Mouse (Mus musculus) kidney, postnatal 0 days (tissue): Measurements from ENCODE around the gene Psmc3. TPM values are rescaled to one million over a fixed set of nuclear protein-coding genes. Genes with fewer than 3 reads are reported as not detected.
"Not testable (repeated sequence)": the region's sequence is repeated elsewhere in the genome, so short reads cannot be mapped to it uniquely, and the experiment has no call there.

Experiments used
- ATAC-seq: fragments of 200-750 bp; cut with Nextera tagmentation; replicated peaks from 2 replicates; pipeline ENCODE4 v1.8.0; 2017; ENCODE audit warnings: low read depth, moderate number of reproducible peaks, moderate TSS enrichment, moderate library complexity; ENCODE audit not compliant: low FRiP score
- DNase-seq: peaks from one replicate; pipeline ENCODE4 v3.0.0-alpha.2; 2016; ENCODE audit warnings: low spot score
- H3K27ac ChIP-seq: fragments of 300-500 bp; sonication (generic); 2 replicates; pipeline ENCODE4 v1.5.1; 2014; ENCODE audit warnings: mild to moderate bottlenecking
- H3K27me3 ChIP-seq: fragments of 300-500 bp; sonication (generic); 2 replicates; pipeline ENCODE4 v1.6.1; 2014; ENCODE audit warnings: low read length, mixed read lengths; ENCODE audit not compliant: insufficient read depth
- H3K36me3 ChIP-seq: fragments of 300-500 bp; sonication (generic); 2 replicates; pipeline ENCODE4 v1.6.1; 2014; ENCODE audit warnings: low read length, mixed read lengths; ENCODE audit not compliant: insufficient read depth
- H3K4me1 ChIP-seq: fragments of 300-500 bp; sonication (generic); replicated peaks from 2 replicates; pipeline ENCODE4 v1.6.1; 2014; ENCODE audit warnings: antibody characterized with exemption, low read length, mixed read lengths; ENCODE audit not compliant: insufficient read depth
- H3K4me2 ChIP-seq: fragments of 300-500 bp; sonication (generic); 2 replicates; pipeline ENCODE4 v1.6.1; 2014; ENCODE audit warnings: mild to moderate bottlenecking, low read length, moderate library complexity, mixed read lengths
- H3K4me3 ChIP-seq: fragments of 300-500 bp; sonication (generic); replicated peaks from 2 replicates; pipeline ENCODE4 v1.5.1; 2014; ENCODE audit warnings: low read depth, low read length
- H3K9ac ChIP-seq: fragments of 300-500 bp; sonication (generic); 2 replicates; pipeline ENCODE4 v1.6.1; 2014; ENCODE audit warnings: low read depth, low read length
- H3K9me3 ChIP-seq: fragments of 300-500 bp; sonication (generic); replicated peaks from 2 replicates; pipeline ENCODE4 v1.6.1; 2016; ENCODE audit warnings: low read length, inconsistent platforms, mixed read lengths
- CTCF ChIP-seq: IDR thresholded peaks from 2 replicates; pipeline ENCODE4 v1.5.1; 2016; ENCODE audit warnings: antibody characterized with exemption, low read depth, mild to moderate bottlenecking, moderate library complexity
- WGBS: fragments of 180-500 bp; shearing (Covaris S2); extraction: QIAGEN DNeasy Blood & Tissue Kit; methylation state at CpG from one replicate; pipeline ENCODE4 v1.1.7; 2014; 5-methylcytosine and 5-hydroxymethylcytosine counted together
- polyA plus RNA-seq: library from polyadenylated mRNA; unstranded; fragments of >200 nt; fragmentation: Nextera tagmentation; extraction: Ambion mirVana; gene quantifications from 2 replicates; pipeline ENCODE4 v1.2.1, GENCODE M21; 2015

Psmc3 gene
- polyA plus RNA-seq: 287 and 307 TPM in 2 replicates

DNA sequence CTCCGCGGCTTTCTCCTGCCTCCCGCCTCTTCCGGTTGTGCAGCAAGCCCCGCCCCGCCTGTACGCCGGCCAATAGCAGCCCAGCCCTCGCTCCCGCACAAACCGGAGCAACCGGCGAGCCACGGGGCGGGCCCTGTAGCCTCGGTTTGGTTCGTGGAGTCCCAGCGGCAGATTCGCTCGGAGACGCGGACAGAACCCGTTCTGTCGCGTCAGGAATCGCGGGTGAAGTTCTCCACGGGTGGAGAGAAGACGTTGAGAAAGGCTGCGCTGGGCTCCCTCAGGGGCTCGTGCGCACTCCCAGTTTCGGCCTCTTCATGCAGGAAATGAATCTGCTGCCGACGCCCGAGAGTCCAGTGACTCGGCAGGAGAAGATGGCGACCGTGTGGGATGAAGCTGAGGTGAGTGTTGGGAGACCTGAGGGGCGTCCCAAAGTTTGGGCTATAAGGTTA lies at the start of gene Psmc3:
Gene Psmc3 (plus strand): TSS at position 76 of the 449 bp plus-strand sequence.
- DNase-seq: peak; percentile 98
- Histone ChIP-seq H3K9me3 (no peaks in the 10 kb centered on the region), H3K36me3 (peaks cover 34% of the 10 kb centered on the region), H3K27me3 (no peaks in the 10 kb centered on the region), H3K27ac (peak within 1 kb of the TSS; percentile 90), H3K4me2 (peak within 1 kb of the TSS; percentile 71), H3K9ac (peak within 1 kb of the TSS; percentile 89), H3K4me3 (peak within 1 kb of the TSS; percentile 88), H3K4me1 (no peaks in the 10 kb centered on the region)
- ATAC-seq: peak; percentile 97
- WGBS: under 1% methylated on average over 40 of the region's 40 CpGs
- no peak for TF ChIP-seq CTCF

DNA sequence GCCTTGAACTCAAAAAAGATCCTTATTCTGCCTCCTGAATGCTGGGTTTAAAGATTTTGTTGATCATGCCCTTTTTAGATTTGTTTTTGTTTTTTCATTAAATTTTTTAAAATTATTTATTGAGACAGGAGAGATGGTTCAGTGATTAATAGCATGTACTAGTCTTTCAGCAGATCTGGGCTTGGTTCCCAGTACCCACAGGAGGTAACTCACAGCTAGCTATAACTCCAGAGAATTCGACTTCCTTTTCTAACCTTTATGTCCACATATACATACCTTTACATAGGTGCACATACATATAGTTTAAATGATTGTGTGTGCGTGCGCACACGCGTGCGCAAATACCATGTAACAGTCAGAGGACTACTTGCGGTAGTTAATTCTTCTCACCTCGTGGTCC lies 45.3 kb upstream of the Psmc3 start:
- no peak for TF ChIP-seq CTCF
- whole genome bisulfite sequencing: 98% methylated on average over 8 of the region's 8 CpGs
- Histone ChIP-seq H3K36me3 (peaks cover 68% of the 10 kb centered on the region), H3K4me1 (no peaks in the 10 kb centered on the region), H3K27me3 (no peaks in the 10 kb centered on the region), H3K27ac (no peak overlapping the region), H3K9me3 (no peaks in the 10 kb centered on the region), H3K4me2 (no peak overlapping the region), H3K9ac (no peak overlapping the region), H3K4me3 (no peak overlapping the region)
- DNase-seq: no peak
- no peak for ATAC-seq

DNA sequence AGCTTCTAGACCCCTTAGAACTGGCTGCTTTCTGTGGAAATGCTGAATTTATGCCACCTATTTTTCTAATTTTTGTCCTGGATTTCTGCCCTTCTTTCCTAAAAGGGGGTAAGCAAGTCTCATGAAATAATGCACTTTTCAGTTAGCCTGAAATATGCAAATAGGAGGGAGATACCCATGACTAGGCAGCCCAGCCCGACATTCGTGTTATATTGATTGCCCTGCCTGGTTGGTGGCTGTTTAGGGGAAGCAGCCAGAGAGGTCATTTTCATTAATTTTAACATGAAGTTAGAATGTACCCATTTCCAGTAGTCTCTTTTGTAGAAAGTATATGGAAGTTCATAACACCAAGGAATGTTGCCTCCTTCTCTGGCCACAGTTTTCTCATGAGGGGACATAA lies 39.9 kb upstream of the Psmc3 start:
- peaks cover 60% of the 10 kb centered on the region for H3K36me3 ChIP-seq
- no peak overlapping the region for H3K4me2 ChIP-seq
- no peak for TF ChIP-seq CTCF
- H3K4me3 ChIP-seq: no peak overlapping the region
- no peak for ATAC-seq
- H3K27me3 ChIP-seq: no peaks in the 10 kb centered on the region
- no peak overlapping the region for H3K27ac ChIP-seq
- WGBS: 92% methylated on average over 2 of the region's 2 CpGs
- H3K9me3 ChIP-seq: no peaks in the 10 kb centered on the region
- DNase-seq: no peak
- H3K4me1 ChIP-seq: no peaks in the 10 kb centered on the region
- H3K9ac ChIP-seq: no peak overlapping the region

DNA sequence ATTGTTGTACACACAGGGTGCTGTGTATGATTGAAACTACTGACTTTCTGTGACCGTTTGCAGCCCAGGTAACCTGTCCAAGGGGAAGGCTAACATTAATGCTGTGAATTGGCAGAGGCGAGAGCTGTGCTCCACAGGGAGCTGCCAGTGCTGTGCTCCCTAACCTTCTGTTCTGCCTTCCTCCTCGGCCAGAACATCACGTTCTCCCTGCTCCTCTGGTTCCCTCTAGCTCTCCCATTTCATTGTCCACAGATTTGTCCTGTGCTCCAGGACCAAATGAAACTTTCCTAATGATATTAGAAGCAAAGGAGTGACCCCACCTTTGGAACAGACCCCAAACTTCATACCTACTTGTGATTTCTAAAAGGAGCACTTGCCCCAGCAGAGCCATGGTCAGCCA lies 38.4 kb upstream of the Psmc3 start:
- peaks cover 54% of the 10 kb centered on the region for H3K36me3 ChIP-seq
- no peaks in the 10 kb centered on the region for H3K4me1 ChIP-seq
- WGBS: 78% methylated on average over 4 of the region's 4 CpGs
- H3K9ac ChIP-seq: no peak overlapping the region
- ATAC-seq (no peak), DNase-seq (no peak)
- no peak for TF ChIP-seq CTCF
- H3K9me3 ChIP-seq: no peaks in the 10 kb centered on the region
- H3K27ac ChIP-seq: peak overlapping the region; percentile 20; the same call in 1 of the 2 replicates
- no peak overlapping the region for H3K4me2 ChIP-seq
- no peaks in the 10 kb centered on the region for H3K27me3 ChIP-seq
- H3K4me3 ChIP-seq: no peak overlapping the region

DNA sequence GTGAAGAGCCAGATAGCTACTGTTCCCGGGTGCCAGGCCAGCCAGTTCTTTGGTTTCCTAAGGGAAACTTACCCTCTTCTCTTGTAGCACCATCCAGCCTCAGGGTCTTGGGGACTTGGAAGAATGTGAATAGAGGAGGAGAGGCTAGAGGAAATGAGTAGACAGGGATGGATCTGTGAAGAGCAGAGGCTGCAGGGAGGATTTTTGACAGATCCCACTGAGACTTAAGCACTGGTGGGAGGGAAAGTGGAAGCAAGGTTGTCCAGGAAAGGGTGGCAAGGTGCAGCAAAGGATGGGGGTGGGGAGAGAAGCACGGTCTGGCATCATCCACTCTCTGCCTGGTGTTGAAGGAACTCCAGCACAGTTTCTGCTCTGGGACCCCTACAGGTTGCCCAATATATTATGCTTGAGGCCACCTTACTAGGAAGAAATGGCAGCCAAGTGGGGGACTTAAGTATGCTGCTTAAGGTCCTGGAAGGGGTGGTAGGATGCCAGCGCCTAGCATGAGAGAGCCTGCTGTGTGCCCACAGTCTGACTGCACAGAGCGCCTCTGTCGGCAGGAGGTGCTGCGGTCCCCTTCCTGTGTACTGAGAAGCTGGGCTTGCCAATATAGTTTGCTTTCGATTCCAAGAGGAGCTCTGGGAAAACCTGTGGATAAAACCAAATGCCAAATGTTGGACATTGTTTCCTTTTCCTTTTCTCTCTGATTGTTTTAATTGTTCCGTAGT lies 35.6 kb upstream of the Psmc3 start:
- no peak overlapping the region for H3K9ac ChIP-seq
- H3K4me2 ChIP-seq: no peak overlapping the region
- no peaks in the 10 kb centered on the region for H3K4me1 ChIP-seq
- no peak for ATAC-seq
- H3K9me3 ChIP-seq: no peaks in the 10 kb centered on the region
- H3K27me3 ChIP-seq: no peaks in the 10 kb centered on the region
- no peak for DNase-seq
- TF ChIP-seq CTCF: no peak
- no peak overlapping the region for H3K4me3 ChIP-seq
- H3K36me3 ChIP-seq: peaks cover 38% of the 10 kb centered on the region
- 86% methylated on average over 8 of the region's 8 CpGs for WGBS
- no peak overlapping the region for H3K27ac ChIP-seq

DNA sequence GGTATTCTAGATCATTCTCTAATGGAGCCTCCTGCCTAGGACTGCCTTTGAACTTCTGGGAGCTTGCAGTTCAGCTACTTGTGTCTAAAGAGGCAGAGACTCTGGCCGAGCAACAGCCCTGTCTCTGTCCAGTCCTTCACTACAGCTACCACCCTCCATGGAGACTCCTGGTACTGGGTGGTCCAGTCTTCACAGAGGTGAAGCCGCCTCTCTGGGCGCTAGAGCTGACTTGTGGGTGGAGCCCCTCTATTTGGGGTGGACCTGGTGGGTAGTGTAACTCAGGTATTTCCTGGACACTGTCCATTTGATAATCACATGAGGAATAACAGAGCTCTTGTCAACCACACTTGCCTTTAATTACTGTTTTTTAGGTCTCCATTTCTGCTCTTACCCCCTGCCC lies 33.9 kb upstream of the Psmc3 start:
- DNase-seq: no peak
- peaks cover 24% of the 10 kb centered on the region; the same call in 1 of the 2 replicates for H3K36me3 ChIP-seq
- H3K9me3 ChIP-seq: no peaks in the 10 kb centered on the region
- H3K27ac ChIP-seq: no peak overlapping the region
- no peak overlapping the region for H3K9ac ChIP-seq
- no peak for TF ChIP-seq CTCF
- ATAC-seq: no peak
- WGBS: 96% methylated on average over 3 of the region's 3 CpGs
- H3K4me1 ChIP-seq: no peaks in the 10 kb centered on the region
- H3K4me3 ChIP-seq: no peak overlapping the region
- H3K4me2 ChIP-seq: no peak overlapping the region
- no peaks in the 10 kb centered on the region for H3K27me3 ChIP-seq

DNA sequence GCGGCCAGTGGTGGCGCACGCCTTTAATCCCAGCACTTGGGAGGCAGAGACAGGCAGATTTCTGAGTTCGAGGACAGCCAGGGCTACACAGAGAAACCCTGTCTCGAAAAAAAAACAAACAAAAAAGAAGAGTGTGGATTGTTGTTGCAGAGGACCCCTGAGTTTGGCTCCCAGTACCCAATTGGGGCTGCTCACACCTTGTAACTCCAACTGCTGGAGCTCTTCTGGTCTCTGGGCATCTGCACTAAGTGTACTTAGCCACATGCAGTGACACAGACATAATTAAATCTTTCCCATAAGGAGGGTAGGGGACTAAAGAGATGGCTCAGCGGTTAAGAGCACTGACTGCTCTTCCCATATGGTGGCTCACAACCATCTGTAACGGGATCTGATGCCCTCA lies 31.5 kb upstream of the Psmc3 start:
- ATAC-seq, H3K4me2 ChIP-seq, H3K4me3 ChIP-seq, DNase-seq, H3K9ac ChIP-seq, H3K4me1 ChIP-seq, H3K27ac ChIP-seq, H3K9me3 ChIP-seq, H3K27me3 ChIP-seq: not testable (repeated sequence)
- 0 out of 2 replicates have a peak, but pooled peaks cover 19% of the 10 kb centered on the region for H3K36me3 ChIP-seq
- WGBS: 97% methylated on average over 7 of the region's 7 CpGs
